Mouse (Mus musculus): ENCODE measurements around the gene Crocc2. TPM values are rescaled to one million over a fixed set of nuclear protein-coding genes. Genes with fewer than 3 reads are reported as not detected.

The Crocc2 gene
- polyA plus RNA-seq (2015; fragmentation: Nextera tagmentation; extraction: Ambion mirVana): 0.08 and 0.10 TPM in 2 replicates

- DNase-seq (ENCODE audit: low spot score): no peak
Measured at GRCm38 (mm10) chr1:93168295-93168775, at the start of gene Crocc2. Gene Crocc2, plus strand, starts transcription at chr1:93168725.

DNA sequence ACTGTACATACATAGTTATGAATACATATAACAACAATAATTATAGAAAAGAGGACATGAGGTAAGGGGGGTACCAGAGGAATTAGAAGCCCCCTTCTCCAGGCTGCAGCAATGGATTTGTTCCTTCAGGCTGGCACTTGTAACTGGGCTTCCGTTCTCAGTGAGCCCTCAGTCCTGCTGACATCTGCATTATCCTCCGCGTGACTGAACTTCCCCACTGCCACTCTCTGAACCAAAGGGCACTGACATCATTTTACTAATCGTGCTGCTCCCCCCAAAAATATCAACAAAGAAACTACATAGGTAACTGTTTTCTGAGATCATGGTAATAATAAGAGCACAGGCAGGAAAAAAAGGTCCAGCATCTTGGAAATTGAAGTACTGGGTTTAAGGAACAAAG, 49.7 kb upstream of the Crocc2 start:
- no peak for DNase-seq (ENCODE audit: low spot score)

DNA sequence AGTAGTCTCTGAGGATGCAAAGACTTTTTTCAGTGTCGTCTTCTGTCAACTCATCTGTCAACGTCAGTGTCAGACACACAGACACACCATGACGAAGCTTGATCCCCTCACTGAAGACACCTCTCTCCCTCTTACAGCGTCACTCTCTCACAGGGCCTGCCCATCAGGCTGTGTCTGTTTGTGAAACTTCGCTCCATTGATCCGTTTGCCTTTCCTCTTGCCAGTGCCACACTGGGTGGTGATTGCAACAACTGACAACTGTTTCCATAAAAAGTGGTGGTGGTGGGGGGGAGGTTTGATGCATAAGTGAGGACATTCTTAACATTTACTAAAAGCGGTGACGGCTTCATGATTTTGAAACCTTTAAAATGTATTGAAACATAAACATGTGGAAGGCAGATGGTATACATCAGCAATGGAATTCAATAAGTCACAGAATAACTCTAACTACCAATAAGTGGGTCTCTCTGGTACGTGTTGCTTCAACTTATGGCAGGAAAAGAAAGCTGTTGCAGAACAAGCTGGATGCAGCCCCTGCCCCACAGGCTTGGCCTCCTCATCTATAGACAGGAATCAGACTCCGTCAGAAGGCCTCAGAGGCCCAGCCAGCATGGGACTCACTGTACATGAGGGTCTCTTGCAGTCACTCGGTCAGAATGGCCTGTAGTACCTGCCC, 45.2 kb upstream of the Crocc2 start:
- DNase-seq (ENCODE audit: low spot score): no peak

- DNase-seq (ENCODE audit: low spot score): no peak
Measured at GRCm38 (mm10) chr1:93124066-93124465, 44.5 kb upstream of the Crocc2 start.

GRCm38 (mm10) chr1:93125256-93125655, 43.3 kb upstream of the Crocc2 start:
- no peak for DNase-seq (ENCODE audit: low spot score)

DNA sequence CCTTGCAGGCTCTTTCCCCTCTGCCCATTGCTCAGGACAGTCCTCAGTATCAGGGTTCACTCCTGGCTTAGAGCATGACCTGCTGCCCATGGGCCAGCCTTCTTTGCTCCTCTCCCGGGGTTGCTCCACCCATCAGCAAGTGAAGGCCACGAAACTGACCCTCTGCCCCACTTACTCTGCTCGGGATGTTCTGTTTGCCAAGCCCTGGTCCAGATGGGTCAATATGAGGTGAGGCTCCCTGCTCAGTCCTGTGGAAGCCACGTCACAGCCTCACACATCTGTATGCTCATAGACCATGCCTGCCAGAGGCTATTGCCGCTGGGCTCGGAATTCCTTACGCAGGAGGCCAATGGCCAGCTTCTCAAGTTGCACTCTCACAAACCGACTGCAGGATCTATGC, 40.3 kb upstream of the Crocc2 start:
- no peak for DNase-seq (ENCODE audit: low spot score)

- no peak for DNase-seq (ENCODE audit: low spot score)
Measured at GRCm38 (mm10) chr1:93128710-93129349, 39.7 kb upstream of the Crocc2 start.

DNA sequence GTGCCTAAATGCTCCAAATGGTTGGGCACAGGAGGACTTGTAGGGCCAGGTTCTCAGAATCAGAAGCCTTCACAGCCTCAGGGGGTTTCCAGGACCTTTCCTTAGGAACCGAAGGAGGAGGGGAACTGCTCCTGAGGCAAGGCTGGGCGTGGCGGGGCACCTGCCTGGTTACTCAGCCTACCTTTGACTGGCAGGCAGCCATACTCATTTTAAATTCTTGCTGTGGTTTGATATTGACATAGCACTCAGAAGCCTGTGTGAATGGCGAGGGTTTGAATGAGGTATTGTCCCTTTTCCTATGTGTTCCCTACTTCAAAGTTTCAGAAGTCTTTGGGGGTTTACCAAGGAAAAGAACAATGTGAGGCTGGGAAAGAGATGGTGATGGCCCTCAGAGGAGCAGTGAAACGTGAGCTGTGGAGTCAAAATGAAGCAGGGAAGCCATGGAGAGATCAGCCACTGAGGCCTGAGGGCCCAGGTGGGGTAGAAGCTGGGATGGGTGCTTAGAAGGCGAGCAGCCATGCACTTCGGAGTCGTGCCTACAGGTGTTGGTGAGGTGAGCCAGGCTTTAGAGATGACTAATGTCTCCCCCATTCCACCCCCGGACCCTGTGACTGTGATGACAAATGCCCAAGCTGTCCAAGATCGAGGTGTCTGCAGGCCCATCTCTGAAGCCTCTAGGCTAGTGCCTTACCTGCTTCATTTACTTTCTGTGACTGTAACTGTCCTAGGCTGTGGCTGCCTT, 38.1 kb upstream of the Crocc2 start:
- DNase-seq (ENCODE audit: low spot score): no peak

- no peak for DNase-seq (ENCODE audit: low spot score)
Measured at GRCm38 (mm10) chr1:93132676-93133075, 35.8 kb upstream of the Crocc2 start.

- no peak for DNase-seq (ENCODE audit: low spot score)
Measured at GRCm38 (mm10) chr1:93135036-93135526, 33.4 kb upstream of the Crocc2 start, which contains the start of gene Agxt. Gene Agxt, plus strand, starts transcription at chr1:93135240.

GRCm38 (mm10) chr1:93138534-93138933, 30.0 kb upstream of the Crocc2 start:
- DNase-seq (ENCODE audit: low spot score): no peak

GRCm38 (mm10) chr1:93139713-93140112, 28.8 kb upstream of the Crocc2 start:
- DNase-seq (ENCODE audit: low spot score): no peak

DNA sequence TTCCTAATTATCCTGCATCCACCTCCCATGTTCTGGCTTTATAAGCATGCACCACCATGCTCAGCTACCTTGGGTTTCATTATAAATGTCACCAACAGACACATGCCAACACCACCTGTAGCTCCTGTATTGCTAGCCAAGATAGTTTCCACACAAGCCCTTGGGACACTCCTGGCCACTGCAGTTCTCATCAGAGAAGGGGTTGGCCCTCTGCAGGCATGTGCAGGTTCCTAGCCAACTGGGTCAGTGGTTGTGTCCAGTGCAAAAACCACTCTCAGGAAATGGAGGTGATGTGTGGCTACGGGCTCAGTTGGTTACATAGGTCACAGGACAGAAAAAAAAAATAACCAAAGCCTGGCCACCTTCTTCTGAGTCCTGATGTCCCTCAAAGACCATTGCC, 25.7 kb upstream of the Crocc2 start:
- DNase-seq (ENCODE audit: low spot score): no peak

GRCm38 (mm10) chr1:93144176-93144575, 24.3 kb upstream of the Crocc2 start:
- DNase-seq (ENCODE audit: low spot score): no peak

DNA sequence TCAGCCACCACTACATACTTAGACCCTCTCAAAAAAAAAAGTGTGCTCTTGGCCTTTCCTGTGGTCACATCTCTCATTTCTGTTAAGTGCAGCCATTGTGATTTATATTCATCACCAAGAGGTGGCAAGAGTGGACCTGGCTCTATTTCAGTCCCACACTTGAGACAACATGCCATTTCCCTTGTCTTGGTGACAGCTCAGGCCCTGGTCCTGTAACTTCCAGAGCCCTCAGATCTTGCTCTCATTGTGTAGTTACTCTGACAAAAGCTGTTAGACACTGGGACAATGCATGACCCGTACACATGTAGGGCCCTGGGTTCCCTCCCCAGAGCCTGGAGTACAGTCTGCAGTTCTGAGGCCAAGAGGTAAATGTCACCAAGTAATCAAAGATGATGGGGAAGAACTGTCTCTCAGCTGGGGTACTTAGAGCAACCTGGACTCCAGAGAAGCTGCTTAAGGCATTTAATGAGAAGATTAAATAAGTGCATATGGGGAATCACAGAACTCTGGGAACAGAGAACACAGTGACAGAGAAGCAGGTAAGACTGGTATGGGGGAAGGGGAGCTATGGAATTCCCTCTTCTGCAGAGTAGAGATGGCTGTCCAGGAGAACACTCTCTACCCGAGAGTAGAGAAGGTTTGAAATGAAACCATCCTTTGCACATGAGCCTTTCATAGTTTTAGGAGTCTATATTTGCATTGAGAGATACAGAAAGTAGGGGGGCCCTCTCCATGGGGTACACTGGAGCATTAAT, 17.4 kb upstream of the Crocc2 start:
- no peak for DNase-seq (ENCODE audit: low spot score)

- no peak for DNase-seq (ENCODE audit: low spot score)
Measured at GRCm38 (mm10) chr1:93157566-93157965, 11.0 kb upstream of the Crocc2 start.

DNA sequence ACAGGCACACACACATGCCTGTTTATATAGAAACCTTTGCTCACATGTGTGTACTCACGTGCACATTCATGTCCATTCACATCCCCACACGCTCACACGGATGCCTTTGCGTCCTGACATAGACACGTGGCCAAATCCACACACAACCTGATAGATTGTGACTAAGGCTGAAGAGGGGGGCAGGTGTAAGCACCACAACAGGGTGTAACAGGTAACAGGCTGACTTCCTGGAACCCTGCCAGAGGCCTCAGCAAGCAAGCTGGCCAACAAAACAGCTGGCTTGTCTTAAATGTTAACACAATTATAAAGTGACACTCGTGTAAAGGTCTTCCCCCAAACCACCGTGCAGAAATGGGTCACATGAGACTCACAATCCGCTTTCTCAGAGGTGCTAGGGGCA, 9.6 kb upstream of the Crocc2 start:
- DNase-seq (ENCODE audit: low spot score): no peak

GRCm38 (mm10) chr1:93159566-93160500, 8.7 kb upstream of the Crocc2 start:
- no peak for DNase-seq (ENCODE audit: low spot score)

DNA sequence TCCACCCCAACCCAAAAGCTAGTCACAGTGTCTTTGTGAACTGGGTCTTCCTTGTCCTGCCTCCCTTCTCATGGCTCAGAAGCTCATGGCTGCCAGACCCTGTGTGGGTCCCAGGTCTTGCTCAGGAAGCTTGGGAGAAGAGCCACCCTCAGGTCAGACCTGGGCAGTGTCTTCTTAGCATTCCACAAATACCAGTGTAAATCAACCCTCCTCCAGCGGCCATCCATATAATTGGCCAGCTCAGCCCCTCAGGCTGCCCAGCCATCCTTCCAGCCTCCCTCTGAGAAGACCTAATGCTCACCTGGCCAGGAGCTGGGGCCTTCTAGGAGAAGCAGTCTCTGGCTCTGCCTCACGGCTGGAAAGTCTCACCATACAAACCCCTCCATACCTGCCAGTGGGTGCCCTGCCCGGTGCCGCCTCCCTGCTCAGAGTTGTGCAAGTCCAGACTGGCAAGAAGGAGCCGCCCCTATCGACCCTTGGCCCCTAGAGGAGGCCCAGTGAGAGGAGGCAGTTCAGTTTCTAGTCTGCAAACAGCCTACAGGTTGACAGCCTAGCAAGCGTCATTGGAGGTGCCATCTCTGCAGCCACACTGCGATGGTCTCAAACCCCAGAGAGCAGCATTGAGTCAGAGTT, 7.9 kb upstream of the Crocc2 start, which contains the start of gene 2310007B03Rik:
Gene 2310007B03Rik, minus strand, starts transcription at position 448 of the 633 bp plus-strand sequence.
- DNase-seq (ENCODE audit: low spot score): no peak

DNA sequence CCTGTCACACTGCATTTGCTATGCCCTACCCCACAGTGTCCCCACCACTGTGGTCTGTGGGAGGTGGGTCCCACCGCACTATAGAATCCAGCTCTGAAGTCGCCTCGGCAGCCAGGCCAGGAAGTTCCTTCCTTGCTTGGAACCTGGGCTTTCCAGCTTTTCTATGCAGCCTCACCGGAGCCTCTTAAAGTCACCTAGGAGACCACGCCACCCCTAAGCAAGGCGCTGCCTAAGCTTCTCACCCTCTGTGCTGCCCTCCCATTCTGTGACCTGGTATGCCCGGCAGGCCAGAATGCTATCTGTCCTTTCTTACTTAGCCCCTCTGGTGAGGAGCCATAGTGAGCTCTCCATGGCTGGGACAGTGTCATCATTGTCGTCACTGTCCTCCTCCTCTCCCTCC, 7.2 kb upstream of the Crocc2 start:
- no peak for DNase-seq (ENCODE audit: low spot score)
